Mouse (Mus musculus) erythroid progenitor cell, adult 5-6 weeks (primary cell): Measurements from ENCODE around the gene 2410004B18Rik. TPM values are rescaled to one million over a fixed set of nuclear protein-coding genes. Genes with fewer than 3 reads are reported as not detected.

Source experiments
- ATAC-seq: replicated peaks from 2 replicates; pipeline ENCODE4 v1.8.0; 2016; ENCODE audit warnings: moderate number of reproducible peaks, mild to moderate bottlenecking, moderate TSS enrichment, inconsistent platforms; ENCODE audit not compliant: poor library complexity, low FRiP score, severe bottlenecking
- total RNA-seq, 2 experiments: library from RNA; stranded (forward) in 1 of 2; stranded (reverse) in 1 of 2; fragments of 150-400 nt in 1 of 2; fragments of 186-747, 209-891 nt in 1 of 2; gene quantifications; 2 replicates each; pipeline versions ENCODE4 v1.2.3 to v1.2.4; 2015 to 2017; ENCODE audit warnings: low replicate concordance in 2 of 2

2410004B18Rik gene
- total RNA-seq, 2 experiments from 2014 or later: 11.3 to 27.7 TPM

GRCm38 (mm10) chr3:145924649-145925337 lies 13.0 kb upstream of the 2410004B18Rik start:
- peak; percentile 33 for ATAC-seq

GRCm38 (mm10) chr3:145925506-145925905 lies 12.3 kb upstream of the 2410004B18Rik start:
- no peak for ATAC-seq

GRCm38 (mm10) chr3:145929525-145930400 lies 8.1 kb upstream of the 2410004B18Rik start:
- ATAC-seq: no peak

GRCm38 (mm10) chr3:145933845-145934244 lies 4.0 kb upstream of the 2410004B18Rik start:
- no peak for ATAC-seq

GRCm38 (mm10) chr3:145938405-145939349 lies 863 bp downstream of the 2410004B18Rik start:
- no peak for ATAC-seq

GRCm38 (mm10) chr3:145939402-145939801 lies 1.6 kb downstream of the 2410004B18Rik start:
- no peak for ATAC-seq

- no peak for ATAC-seq
Observed at GRCm38 (mm10) chr3:145939971-145940370, 2.2 kb downstream of the 2410004B18Rik start.

- peak; percentile 67 for ATAC-seq
Observed at GRCm38 (mm10) chr3:145941971-145942370, 4.2 kb downstream of the 2410004B18Rik start.

- peak; percentile 65 for ATAC-seq
Observed at GRCm38 (mm10) chr3:145944348-145944747, 6.5 kb downstream of the 2410004B18Rik start.

GRCm38 (mm10) chr3:145945904-145946303 lies 8.1 kb downstream of the 2410004B18Rik start:
- 0 out of 2 replicates have a peak, but pooled peaks have one; percentile 55 for ATAC-seq

GRCm38 (mm10) chr3:145946654-145947053 lies 8.8 kb downstream of the 2410004B18Rik start:
- ATAC-seq: no peak

- no peak for ATAC-seq
Observed at GRCm38 (mm10) chr3:145947539-145948204, 9.9 kb downstream of the 2410004B18Rik start.

GRCm38 (mm10) chr3:145950034-145950814 lies 12.4 kb downstream of the 2410004B18Rik start:
- no peak for ATAC-seq

GRCm38 (mm10) chr3:145950815-145951130 lies 13.0 kb downstream of the 2410004B18Rik start:
- no peak for ATAC-seq

GRCm38 (mm10) chr3:145951287-145952165 lies 13.7 kb downstream of the 2410004B18Rik start:
- no peak for ATAC-seq

- ATAC-seq: no peak
Observed at GRCm38 (mm10) chr3:145952945-145953344, 15.1 kb downstream of the 2410004B18Rik start.

- no peak for ATAC-seq
Observed at GRCm38 (mm10) chr3:145953411-145953810, 15.6 kb downstream of the 2410004B18Rik start.

GRCm38 (mm10) chr3:145959824-145960223 lies 22.0 kb downstream of the 2410004B18Rik start:
- ATAC-seq: no peak
